Mouse (Mus musculus): ENCODE data around the gene Cacnb4.

GRCm38 (mm10) chr2:52471545-52472291 lies 204.9 kb downstream of the Cacnb4 start:
- TF ChIP-seq FLI1 (IDR thresholded peaks at IDR 0.05; ENCODE audit: low read length) (no peak), GATA1 (IDR thresholded peaks at IDR 0.05; ENCODE audit: borderline replicate concordance, low read length) (no peak)

All from megakaryocyte, embryonic 14.5 days (primary cell).